ENCODE assay signal across 32 mouse cellular contexts in the genomic region with DNA sequence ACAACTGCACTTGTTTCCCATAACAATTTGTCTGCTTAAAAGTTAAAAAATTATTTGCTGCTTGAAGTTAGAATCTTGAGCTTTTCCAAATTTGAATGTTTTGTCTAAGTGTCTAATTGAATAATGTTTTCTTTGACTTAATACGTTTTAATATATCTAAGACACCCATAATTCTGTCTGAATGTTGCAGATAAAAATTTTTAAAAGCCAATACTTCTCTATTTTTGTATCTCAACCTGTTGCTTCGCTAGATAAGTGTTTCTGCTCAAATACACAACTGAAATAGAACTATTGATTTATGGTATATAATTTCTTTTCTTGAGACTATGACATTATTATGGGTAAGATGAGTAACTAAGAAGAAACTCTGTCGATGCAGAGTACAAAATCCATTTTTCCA.
"Had no signal": no experiment of that assay in that cellular context is flagged by ENCODE, and none has a peak within 500 bp of the region (broad histone marks: within the 10 kb centered on the region; RNA-seq: fewer than 3 reads in every experiment).

No protein-coding gene starts in this region.

- H3K36me3 ChIP-seq: limb, embryonic 10.5 days; limb, embryonic 12.5 days; limb, embryonic 13.5 days; limb, embryonic 15.5 days; liver, embryonic 12.5 days; liver, embryonic 13.5 days; liver, embryonic 15.5 days; lung, embryonic 15.5 days; midbrain, embryonic 10.5 days; midbrain, embryonic 12.5 days; midbrain, embryonic 13.5 days; midbrain, embryonic 15.5 days; neural tube, embryonic 12.5 days had no signal

- H3K27me3 ChIP-seq: limb, embryonic 12.5 days; limb, embryonic 13.5 days; limb, embryonic 15.5 days; liver, embryonic 12.5 days; liver, embryonic 13.5 days; liver, embryonic 15.5 days; lung, embryonic 15.5 days; megakaryocyte, embryonic 14.5 days; midbrain, embryonic 12.5 days; midbrain, embryonic 13.5 days; midbrain, embryonic 15.5 days; neural tube, embryonic 12.5 days had no signal

- DNase-seq: left cerebral cortex, postnatal 4 days; liver; liver, embryonic 13.5 days; liver, postnatal 0 days; lung, adult 18-20 months; lung, adult 2 months; lung, postnatal 10 days; lung, postnatal 14 days; lung, postnatal 36 days; lung, postnatal 4 days; midbrain, embryonic 14.5 days had no signal

- H3K4me1 ChIP-seq: limb, embryonic 10.5 days; limb, embryonic 12.5 days; limb, embryonic 13.5 days; limb, embryonic 15.5 days; liver, embryonic 12.5 days; liver, embryonic 13.5 days; liver, embryonic 15.5 days; lung, embryonic 15.5 days; megakaryocyte, embryonic 14.5 days; midbrain, embryonic 10.5 days; midbrain, embryonic 12.5 days; midbrain, embryonic 13.5 days; midbrain, embryonic 15.5 days; neural tube, embryonic 12.5 days had no signal

- H3K27ac ChIP-seq: limb, embryonic 10.5 days; limb, embryonic 12.5 days; limb, embryonic 13.5 days; limb, embryonic 15.5 days; liver, embryonic 12.5 days; liver, embryonic 13.5 days; liver, embryonic 14.5 days; liver, embryonic 15.5 days; lung, embryonic 15.5 days; macrophage; midbrain, embryonic 10.5 days; midbrain, embryonic 12.5 days; midbrain, embryonic 13.5 days; midbrain, embryonic 15.5 days; neural tube, embryonic 12.5 days had no signal

- H3K4me3 ChIP-seq: limb, embryonic 10.5 days; limb, embryonic 12.5 days; limb, embryonic 13.5 days; limb, embryonic 15.5 days; liver, embryonic 12.5 days; liver, embryonic 13.5 days; liver, embryonic 15.5 days; lung, embryonic 15.5 days; megakaryocyte, embryonic 14.5 days; midbrain, embryonic 10.5 days; midbrain, embryonic 12.5 days; midbrain, embryonic 13.5 days; midbrain, embryonic 15.5 days; myocyte; neural tube, embryonic 12.5 days had no signal

- ATAC-seq: liver, embryonic 12.5 days; liver, postnatal 0 days; lung, postnatal 0 days; midbrain, embryonic 13.5 days; midbrain, embryonic 15.5 days; midbrain, embryonic 16.5 days had no signal

- H3K9ac ChIP-seq: limb, embryonic 12.5 days; limb, embryonic 13.5 days; limb, embryonic 15.5 days; liver, embryonic 12.5 days; liver, embryonic 13.5 days; liver, embryonic 14.5 days; liver, embryonic 15.5 days; liver, postnatal 0 days; lung, embryonic 14.5 days; lung, embryonic 15.5 days; midbrain, embryonic 12.5 days; midbrain, embryonic 13.5 days; midbrain, embryonic 15.5 days; neural tube, embryonic 12.5 days had no signal

- H3K4me2 ChIP-seq: limb, embryonic 12.5 days; limb, embryonic 13.5 days; limb, embryonic 15.5 days; liver, embryonic 11.5 days; liver, embryonic 12.5 days; liver, embryonic 13.5 days; liver, embryonic 15.5 days; lung, embryonic 14.5 days; lung, embryonic 15.5 days; midbrain, embryonic 11.5 days; midbrain, embryonic 12.5 days; midbrain, embryonic 13.5 days; midbrain, embryonic 15.5 days; neural tube, embryonic 12.5 days had no signal

- H3K9me3 ChIP-seq: limb, embryonic 10.5 days; limb, embryonic 12.5 days; limb, embryonic 13.5 days; limb, embryonic 15.5 days; liver, embryonic 12.5 days; liver, embryonic 13.5 days; liver, embryonic 15.5 days; lung, embryonic 15.5 days; megakaryocyte, embryonic 14.5 days; midbrain, embryonic 10.5 days; midbrain, embryonic 12.5 days; midbrain, embryonic 13.5 days; midbrain, embryonic 15.5 days; neural tube, embryonic 12.5 days had no signal
